Mouse (Mus musculus) hindbrain, postnatal 0 days (tissue): ENCODE measurements around the gene Atp6v1d. TPM values are rescaled to one million over a fixed set of nuclear protein-coding genes. Genes with fewer than 3 reads are reported as not detected.
A peak's percentile ranks its signal among the peaks of the same experiment; 100 is the strongest.

Experiments
- ATAC-seq: fragments of 200-750 bp; cut with Nextera tagmentation; 2 replicates; pipeline ENCODE4 v1.8.0; 2017; ENCODE audit warnings: mild to moderate bottlenecking, moderate TSS enrichment, moderate library complexity
- DNase-seq: peaks from one replicate; pipeline ENCODE4 v3.0.0-alpha.2; 2015; ENCODE audit warnings: low spot score
- H3K27ac ChIP-seq: fragments of 300-500 bp; sonication (generic); 2 replicates; pipeline ENCODE4 v1.5.1; 2014; ENCODE audit warnings: mild to moderate bottlenecking
- H3K27me3 ChIP-seq: fragments of 300-500 bp; sonication (generic); 2 replicates; pipeline ENCODE4 v1.6.1; 2014; ENCODE audit warnings: low read length, mixed read lengths; ENCODE audit not compliant: insufficient read depth
- H3K36me3 ChIP-seq: fragments of 300-500 bp; sonication (generic); 2 replicates; pipeline ENCODE4 v1.6.1; 2014; ENCODE audit warnings: low read length, mixed read lengths; ENCODE audit not compliant: insufficient read depth
- H3K4me1 ChIP-seq: fragments of 300-500 bp; sonication (generic); 2 replicates; pipeline ENCODE4 v1.6.1; 2014; ENCODE audit warnings: antibody characterized with exemption, low read length, mixed read lengths; ENCODE audit not compliant: insufficient read depth
- H3K4me2 ChIP-seq: fragments of 300-500 bp; sonication (generic); 2 replicates; pipeline ENCODE4 v1.6.1; 2014; ENCODE audit warnings: low read depth, mild to moderate bottlenecking, low read length, moderate library complexity, mixed read lengths
- H3K4me3 ChIP-seq: fragments of 300-500 bp; sonication (generic); 2 replicates; pipeline ENCODE4 v1.5.1; 2014; ENCODE audit warnings: low read length
- H3K9ac ChIP-seq: fragments of 300-500 bp; sonication (generic); replicated peaks from 2 replicates; pipeline ENCODE4 v1.6.1; 2014; ENCODE audit warnings: mild to moderate bottlenecking, low read length, moderate library complexity, mixed read lengths
- H3K9me3 ChIP-seq: fragments of 300-500 bp; sonication (generic); 2 replicates; pipeline ENCODE4 v1.6.1; 2016; ENCODE audit warnings: low read length, mixed read lengths
- CTCF ChIP-seq: IDR thresholded peaks from 2 replicates; pipeline ENCODE4 v1.5.1; 2016; ENCODE audit warnings: antibody characterized with exemption, control low read depth, low read depth
- WGBS: fragments of 180-500 bp; shearing (Covaris S2); extraction: QIAGEN DNeasy Blood & Tissue Kit; methylation state at CpG from one replicate; pipeline ENCODE4 v1.1.7; 2014; 5-methylcytosine and 5-hydroxymethylcytosine counted together
- polyA plus RNA-seq: library from polyadenylated mRNA; unstranded; fragments of >200 nt; fragmentation: Nextera tagmentation; extraction: Ambion mirVana; gene quantifications from 2 replicates; pipeline ENCODE4 v1.2.1, GENCODE M21; 2015
- total RNA-seq: library from RNA; depleted of rRNA; stranded (reverse); fragments of >200 nt; gene quantifications from 2 replicates; pipeline ENCODE4 v1.2.3, GENCODE M21; 2014; rRNA removed

Atp6v1d gene
- total RNA-seq: 54.3 and 55.5 TPM in 2 replicates
- 149 and 161 TPM in 2 replicates for polyA plus RNA-seq

DNA sequence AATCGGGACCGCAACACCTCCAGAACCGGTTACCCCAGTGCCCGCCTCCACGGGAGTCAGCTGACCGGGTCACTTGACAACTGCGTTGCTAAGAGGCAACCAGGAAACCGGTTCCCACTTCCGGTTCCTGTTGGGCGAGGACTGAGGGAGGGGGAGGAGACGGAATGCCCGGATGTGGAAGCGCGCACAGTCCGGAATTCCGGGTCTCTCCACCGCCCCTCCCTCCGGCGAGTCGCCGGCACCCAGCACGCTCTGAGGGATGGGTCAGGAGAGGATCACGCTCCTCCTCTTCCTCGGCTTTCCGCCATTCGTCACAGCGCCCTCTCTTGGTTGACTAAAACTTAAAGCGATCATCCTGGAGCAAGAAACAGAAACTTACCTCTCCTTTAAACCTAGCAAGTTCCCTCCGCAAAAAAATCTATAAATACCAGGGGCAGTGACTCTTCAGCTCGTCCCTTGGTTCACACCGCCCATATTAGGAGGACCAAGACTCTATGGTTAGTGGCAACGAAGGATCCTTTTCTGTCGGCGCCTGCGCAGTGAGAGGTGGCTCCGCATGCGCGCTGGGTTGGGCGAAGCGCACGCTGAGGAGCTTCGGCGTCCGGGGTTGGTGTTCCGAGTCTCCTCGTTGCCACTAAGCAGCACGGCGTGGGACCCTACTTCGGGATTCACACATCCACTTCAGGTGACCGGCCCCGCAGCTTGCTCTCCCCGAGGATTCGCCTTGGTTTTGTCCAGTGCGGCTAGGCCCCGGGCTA, at the start of gene Atp6v1d, which contains the start of gene Eif2s1:
Atp6v1d (minus strand) TSS at position 143 of the 758 bp plus-strand sequence.
Eif2s1 (plus strand) TSS at position 324 of the 758 bp plus-strand sequence.
- ATAC-seq (peak; percentile 100), DNase-seq (peak; percentile 99)
- H3K4me1 ChIP-seq: peaks cover 18% of the 10 kb centered on the region
- H3K36me3 ChIP-seq: no peaks in the 10 kb centered on the region
- TF ChIP-seq CTCF: peak; percentile 85
- H3K9me3 ChIP-seq: no peaks in the 10 kb centered on the region
- no peaks in the 10 kb centered on the region for H3K27me3 ChIP-seq
- peak within 1 kb of the TSS; percentile 68 for H3K9ac ChIP-seq
- H3K4me3 ChIP-seq: peak within 1 kb of the TSS; percentile 60
- peak within 1 kb of the TSS; percentile 76 for H3K4me2 ChIP-seq
- WGBS: under 1% methylated on average over 55 of the region's 55 CpGs
- H3K27ac ChIP-seq: peak within 1 kb of the TSS; percentile 78

DNA sequence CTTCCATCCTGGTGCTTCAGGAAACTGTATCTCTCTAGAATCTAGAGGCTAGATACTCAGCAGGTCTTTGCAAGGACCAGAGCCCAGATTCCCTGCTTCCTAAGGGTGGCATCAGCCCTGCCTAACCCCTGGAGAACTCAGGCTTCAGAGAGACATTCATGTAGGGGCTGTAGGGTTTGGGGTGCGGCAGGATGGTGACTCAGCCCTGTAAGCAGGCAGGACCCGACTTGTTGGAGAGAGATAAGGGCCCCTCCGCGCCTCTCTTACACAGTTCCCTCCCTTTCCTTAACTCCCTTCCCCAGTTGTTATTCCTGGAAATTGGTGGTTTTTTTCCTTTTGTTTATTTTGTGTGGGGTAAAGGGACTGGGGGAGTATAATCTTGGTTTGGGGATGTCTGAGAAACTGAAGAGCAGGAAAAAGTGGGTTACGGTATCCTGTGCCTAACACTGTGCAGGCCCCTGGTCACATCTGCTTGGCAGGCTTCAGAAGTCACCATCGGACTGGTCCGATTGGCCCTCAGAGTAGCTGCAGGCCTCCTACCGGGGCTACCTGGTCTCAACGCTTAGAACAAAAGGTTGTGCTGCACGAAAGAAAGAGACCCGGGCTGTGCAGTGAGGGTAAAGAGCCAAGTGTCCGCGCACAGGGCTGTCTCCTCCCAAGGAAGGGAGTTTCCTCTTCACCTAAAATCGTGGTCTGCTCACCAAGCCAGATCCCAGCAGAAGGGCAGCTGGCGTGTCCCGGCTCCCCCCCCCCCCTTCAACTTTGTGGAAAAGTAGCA, 49.4 kb upstream of the Atp6v1d start:
- no peaks in the 10 kb centered on the region for H3K9me3 ChIP-seq
- no peak for TF ChIP-seq CTCF
- H3K4me3 ChIP-seq: peak overlapping the region; percentile 31
- peaks cover 11% of the 10 kb centered on the region for H3K27me3 ChIP-seq
- no peak for ATAC-seq
- no peaks in the 10 kb centered on the region for H3K36me3 ChIP-seq
- no peak for DNase-seq
- no peak overlapping the region for H3K27ac ChIP-seq
- peaks cover 14% of the 10 kb centered on the region; the same call in 1 of the 2 replicates for H3K4me1 ChIP-seq
- H3K4me2 ChIP-seq: peak overlapping the region; percentile 59
- whole genome bisulfite sequencing: 15% methylated on average over 16 of the region's 16 CpGs
- peak overlapping the region; percentile 35; the same call in 1 of the 2 replicates for H3K9ac ChIP-seq

DNA sequence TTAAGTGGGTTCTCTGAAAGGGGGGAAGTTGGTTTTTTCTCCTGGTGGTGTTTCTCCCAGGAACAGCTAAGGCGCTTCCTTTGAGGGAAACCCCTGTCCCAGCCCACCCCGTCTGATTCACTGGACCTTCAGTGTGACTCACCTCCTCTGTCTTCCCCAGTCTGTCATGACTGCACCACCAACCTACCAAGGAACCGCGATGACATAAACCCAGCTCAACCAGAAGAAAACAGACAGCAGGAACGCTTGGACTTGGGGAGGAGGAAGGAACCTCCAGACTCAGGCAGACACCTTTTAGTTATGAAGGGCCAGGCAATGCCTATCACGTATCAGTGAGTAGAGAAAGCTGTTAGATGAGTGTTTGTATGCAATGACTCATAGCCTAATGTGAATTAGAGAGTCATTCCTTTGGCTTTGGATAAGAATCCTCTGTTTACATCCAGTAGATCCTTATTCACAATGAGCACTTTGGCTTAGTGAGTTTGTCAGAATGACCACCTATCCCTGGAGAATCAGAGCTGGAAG, 46.7 kb upstream of the Atp6v1d start:
- ATAC-seq (no peak), DNase-seq (no peak)
- no peaks in the 10 kb centered on the region for H3K36me3 ChIP-seq
- H3K4me3 ChIP-seq: no peak overlapping the region
- H3K9ac ChIP-seq: no peak overlapping the region
- TF ChIP-seq CTCF: no peak
- peaks cover 14% of the 10 kb centered on the region; the same call in 1 of the 2 replicates for H3K4me1 ChIP-seq
- H3K4me2 ChIP-seq: no peak overlapping the region
- peaks cover 11% of the 10 kb centered on the region for H3K27me3 ChIP-seq
- 82% methylated on average over 6 of the region's 6 CpGs for WGBS
- H3K27ac ChIP-seq: no peak overlapping the region
- no peaks in the 10 kb centered on the region for H3K9me3 ChIP-seq

DNA sequence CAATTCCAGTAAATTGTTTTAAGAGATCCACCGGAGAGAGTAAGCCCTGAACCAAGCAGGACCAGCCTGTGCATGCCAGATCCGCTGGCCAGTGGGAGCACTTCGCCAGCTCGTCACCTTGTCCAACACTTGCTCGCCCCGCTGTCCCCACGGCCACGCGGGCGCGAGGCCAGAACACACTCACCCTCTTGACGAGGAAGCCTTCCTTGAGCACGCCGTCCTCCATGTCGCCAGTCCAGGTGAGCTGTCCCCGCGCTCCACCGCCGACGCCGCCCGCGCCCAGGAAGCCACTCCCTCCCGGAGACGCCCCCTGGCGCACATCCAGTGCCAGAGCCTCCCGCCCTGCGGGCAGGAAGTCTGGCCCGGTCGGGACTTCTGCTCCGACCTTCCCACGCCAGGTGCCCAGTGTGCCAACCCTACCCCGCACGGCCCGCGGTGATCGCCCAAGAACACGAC, 45.3 kb upstream of the Atp6v1d start, which contains the start of gene Plek2:
Plek2 (minus strand) TSS at position 258 of the 456 bp plus-strand sequence.
- H3K27ac ChIP-seq: no peak within 1 kb of the TSS
- DNase-seq: peak; percentile 54
- peak within 1 kb of the TSS; percentile 90 for H3K4me2 ChIP-seq
- ATAC-seq: peak; percentile 66
- no peaks in the 10 kb centered on the region for H3K9me3 ChIP-seq
- H3K4me1 ChIP-seq: peaks cover 12% of the 10 kb centered on the region; the same call in 1 of the 2 replicates
- H3K4me3 ChIP-seq: peak within 1 kb of the TSS; percentile 46
- TF ChIP-seq CTCF: peak; percentile 41
- H3K9ac ChIP-seq: peak within 1 kb of the TSS; percentile 38
- H3K27me3 ChIP-seq: peaks cover 9% of the 10 kb centered on the region
- H3K36me3 ChIP-seq: no peaks in the 10 kb centered on the region
- 3% methylated on average over 38 of the region's 38 CpGs for WGBS

DNA sequence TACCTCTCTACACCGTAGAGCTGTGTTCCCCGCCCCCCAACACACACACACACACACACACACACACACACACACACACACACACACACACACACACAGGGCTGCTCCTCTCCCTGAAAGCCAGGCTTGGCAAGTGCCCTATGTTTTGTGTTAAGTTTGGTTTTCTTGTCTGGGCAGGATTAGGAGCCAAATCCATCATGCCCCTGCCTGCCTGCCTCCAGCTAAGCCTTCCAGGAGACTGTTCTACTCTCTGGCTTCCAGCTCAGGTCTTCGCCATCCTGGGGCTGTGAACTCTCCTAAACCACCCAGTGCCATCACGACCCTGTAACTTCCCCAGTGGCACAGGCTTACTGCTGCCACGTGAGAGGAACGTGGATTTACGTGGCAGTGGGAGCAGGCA, 43.1 kb upstream of the Atp6v1d start:
- peaks cover 5% of the 10 kb centered on the region; the same call in 1 of the 2 replicates for H3K4me1 ChIP-seq
- WGBS: 76% methylated on average over 7 of the region's 7 CpGs
- DNase-seq: no peak
- no peak for TF ChIP-seq CTCF
- no peaks in the 10 kb centered on the region for H3K36me3 ChIP-seq
- no peaks in the 10 kb centered on the region for H3K27me3 ChIP-seq
- no peaks in the 10 kb centered on the region for H3K9me3 ChIP-seq
- no peak overlapping the region for H3K4me3 ChIP-seq
- no peak for ATAC-seq
- no peak overlapping the region for H3K9ac ChIP-seq
- no peak overlapping the region for H3K4me2 ChIP-seq
- no peak overlapping the region for H3K27ac ChIP-seq

DNA sequence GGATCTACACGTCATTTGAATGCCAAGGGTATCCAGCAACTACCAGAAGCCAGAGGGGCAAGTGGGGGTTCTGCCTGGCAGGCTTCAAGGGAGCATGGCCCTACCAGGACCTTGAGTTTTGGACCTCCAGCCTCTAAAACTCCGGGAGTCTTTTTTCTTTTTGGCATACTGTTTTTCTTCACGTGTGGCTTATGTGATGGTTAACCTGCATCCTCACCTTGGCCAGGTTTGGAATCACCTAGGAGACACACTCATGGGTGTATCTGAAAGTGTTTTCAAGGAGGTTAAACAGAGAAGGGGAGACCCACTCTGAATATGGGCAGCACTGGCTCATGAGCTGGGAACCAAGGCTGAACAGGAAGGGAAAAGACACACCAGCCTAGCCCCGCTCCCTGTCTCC, 41.9 kb upstream of the Atp6v1d start:
- DNase-seq: no peak
- Histone ChIP-seq H3K9me3 (no peaks in the 10 kb centered on the region), H3K27ac (no peak overlapping the region), H3K9ac (no peak overlapping the region), H3K27me3 (no peaks in the 10 kb centered on the region), H3K4me3 (no peak overlapping the region), H3K4me2 (no peak overlapping the region), H3K36me3 (no peaks in the 10 kb centered on the region), H3K4me1 (peaks cover 5% of the 10 kb centered on the region; the same call in 1 of the 2 replicates)
- no peak for TF ChIP-seq CTCF
- WGBS: 82% methylated on average over 4 of the region's 4 CpGs
- no peak for ATAC-seq
